Mouse (Mus musculus) erythroblast, adult 5-6 weeks (primary cell): ENCODE results near the gene Aatk. TPM values are rescaled to one million over a fixed set of nuclear protein-coding genes. Genes with fewer than 3 reads are reported as not detected.

ENCODE experiments used
- ATAC-seq: replicated peaks from 2 replicates; pipeline ENCODE4 v1.8.0; 2016; ENCODE audit warnings: moderate number of reproducible peaks, mild to moderate bottlenecking, moderate TSS enrichment, inconsistent platforms; ENCODE audit not compliant: poor library complexity, low FRiP score, severe bottlenecking
- total RNA-seq, 2 experiments: library from RNA; stranded (forward) in 1 of 2; stranded (reverse) in 1 of 2; fragments of 150-400 nt in 1 of 2; fragments of 200-764, 138-1000 nt in 1 of 2; gene quantifications; 2 replicates each; pipeline versions ENCODE4 v1.2.3 to v1.2.4; 2015 to 2017; ENCODE audit warnings: low replicate concordance in 2 of 2

Gene Aatk
- 1.3 and 4.4 TPM in 2 replicates for total RNA-seq (2015; ENCODE audit: low replicate concordance)
- 0.84 and 1.8 TPM in 2 replicates for total RNA-seq (2017; ENCODE audit: low replicate concordance)

DNA sequence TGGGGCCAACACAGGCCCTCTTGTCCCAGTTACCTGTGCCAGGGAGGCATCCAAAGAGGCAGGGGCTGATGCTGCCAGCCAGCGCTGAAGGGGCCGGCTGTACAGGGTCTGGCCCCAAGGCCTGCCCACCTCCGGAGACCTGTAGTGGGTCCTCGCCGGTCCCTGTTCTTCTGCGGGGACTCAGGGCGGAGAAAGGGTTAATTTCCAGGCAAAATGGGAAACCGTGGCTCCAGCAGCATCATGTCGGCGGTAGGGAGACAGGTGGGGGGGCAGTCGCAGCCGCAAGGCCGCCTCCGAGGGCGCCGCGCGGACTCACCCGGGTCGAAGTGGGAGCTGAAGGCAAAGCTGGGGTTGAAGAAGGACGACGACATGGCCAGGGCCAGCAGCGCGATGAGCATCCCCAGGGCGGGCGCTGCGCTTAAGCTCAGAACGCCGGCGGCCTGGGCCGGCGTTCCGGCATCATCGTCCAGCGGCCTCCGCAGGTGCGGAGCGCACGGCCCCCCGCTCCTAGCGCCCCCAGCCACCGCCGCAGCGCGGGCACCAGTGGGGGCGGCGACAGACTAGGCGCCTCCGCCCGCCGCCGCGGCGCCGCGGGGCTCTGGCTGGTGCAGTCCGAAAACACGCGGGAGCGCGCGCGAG, at the start of gene Aatk:
Gene Aatk, minus strand, starts transcription at position 615 of the 639 bp plus-strand sequence.
- no peak for ATAC-seq

DNA sequence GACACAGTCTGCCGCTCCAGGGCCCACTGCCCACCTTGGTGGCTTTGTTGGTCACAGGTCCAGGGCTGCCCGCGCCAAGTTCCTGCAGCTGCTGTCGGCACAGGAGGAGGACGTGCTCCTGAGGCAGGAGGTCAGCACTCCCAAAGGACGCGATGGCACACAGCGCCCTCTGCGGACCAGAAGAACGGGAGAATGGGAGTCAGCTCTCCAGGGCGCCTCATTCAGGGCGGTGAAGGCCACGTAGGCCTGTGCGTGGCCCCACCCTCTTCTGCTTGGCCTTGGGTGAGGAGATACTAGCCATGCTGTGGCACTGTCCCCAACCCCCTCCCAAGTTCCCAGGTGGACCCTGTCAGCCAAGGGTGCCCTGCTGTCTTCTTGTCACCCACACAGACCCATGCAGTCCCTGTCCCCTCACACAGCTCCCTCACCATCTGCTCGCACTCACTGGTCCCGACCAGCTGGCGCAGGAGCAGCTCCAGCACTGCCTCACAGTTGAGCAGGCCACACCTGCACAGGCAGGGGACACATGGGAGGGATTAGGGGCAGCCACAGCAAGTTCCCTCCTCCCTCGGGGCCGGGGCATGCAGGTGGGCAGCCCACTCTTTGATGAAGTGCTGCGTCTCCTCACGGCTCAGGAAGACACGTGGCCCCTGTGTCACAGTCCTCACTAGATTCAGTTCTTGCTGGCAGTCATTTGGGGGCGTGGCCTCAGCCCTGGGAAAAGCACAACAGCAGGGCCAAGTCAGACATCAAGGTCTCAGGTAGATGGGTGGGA, 46.0 kb upstream of the Aatk start:
- ATAC-seq: no peak

DNA sequence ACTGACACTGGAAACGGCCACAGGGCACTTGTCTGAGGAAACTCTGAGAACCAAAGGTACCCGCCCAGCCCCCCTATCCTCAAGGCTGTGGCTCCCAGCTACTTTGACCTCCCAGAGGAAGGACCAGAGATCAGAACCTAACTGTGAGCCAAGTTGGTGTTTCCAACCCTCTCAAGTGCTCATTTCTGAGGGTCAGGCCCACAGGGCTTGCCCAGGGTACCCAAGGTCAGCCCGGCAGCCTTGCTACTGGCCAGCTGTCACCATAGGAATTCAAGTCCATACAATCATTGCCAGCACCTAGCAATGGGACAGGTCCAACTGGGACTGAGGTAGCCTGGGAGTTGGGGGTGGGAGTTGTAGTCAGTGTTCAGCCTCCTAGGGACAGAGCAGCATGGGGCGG, 43.7 kb upstream of the Aatk start:
- no peak for ATAC-seq

DNA sequence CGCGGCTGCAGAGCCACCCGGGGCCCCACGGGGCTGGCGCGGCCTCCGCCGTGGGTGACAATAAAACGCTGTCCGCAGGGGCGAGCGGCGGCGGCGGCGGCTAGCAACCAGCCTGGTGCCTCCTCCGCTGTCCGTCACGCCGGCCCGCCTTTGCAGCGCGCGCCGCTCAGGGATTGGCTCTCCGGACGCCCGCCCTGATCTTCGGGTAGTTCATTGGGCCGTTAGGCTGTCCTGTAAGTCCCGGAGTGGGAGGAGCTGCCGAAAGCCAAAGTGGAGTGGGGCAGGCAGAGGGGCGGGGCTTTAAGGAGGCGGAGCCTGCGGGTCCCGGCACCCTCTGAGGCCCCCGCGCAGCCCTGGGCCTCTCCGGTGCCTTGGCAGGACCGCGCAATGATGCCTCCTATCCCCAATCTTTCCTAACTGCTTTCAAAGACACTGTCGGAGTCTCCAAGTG, 39.8 kb upstream of the Aatk start, which contains the start of gene Cep131:
Gene Cep131, minus strand, starts transcription at position 126 of the 451 bp plus-strand sequence.
- ATAC-seq: peak; percentile 97

DNA sequence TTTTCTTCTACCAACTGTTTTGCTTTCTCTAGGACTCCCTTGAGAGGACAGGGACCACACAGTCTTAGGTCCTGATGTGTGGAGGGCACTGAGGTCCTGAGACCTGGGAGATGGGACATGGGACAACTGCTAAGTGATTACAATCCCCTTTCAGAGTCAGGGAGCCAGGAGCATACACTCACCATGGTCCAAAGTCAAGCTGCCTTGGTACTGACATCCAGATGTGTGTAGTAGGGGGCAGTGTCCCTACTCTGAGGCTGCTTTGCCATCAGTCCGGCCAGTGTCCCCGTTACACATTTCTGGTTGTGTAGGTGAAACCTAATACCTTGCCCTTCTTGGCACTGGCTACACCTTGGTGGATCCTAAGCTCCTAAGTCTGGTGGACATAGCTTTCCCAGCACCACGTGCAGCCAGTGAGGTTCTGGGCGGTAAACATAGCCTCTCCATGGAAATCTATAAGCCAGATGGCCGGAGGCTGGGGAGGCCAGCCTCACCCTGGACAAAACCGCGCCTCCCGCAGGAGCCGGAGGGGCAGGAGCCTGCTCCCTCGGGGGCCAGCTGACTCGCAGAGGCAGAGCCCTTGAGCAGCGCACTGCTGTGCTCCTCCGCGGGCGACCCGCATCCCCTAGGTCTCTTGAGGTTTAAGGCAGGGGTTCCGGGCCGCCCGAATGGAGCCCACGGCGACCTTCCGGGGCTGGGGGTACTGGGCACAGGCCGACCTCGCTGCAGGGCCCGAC, 39.1 kb upstream of the Aatk start:
- no peak for ATAC-seq

DNA sequence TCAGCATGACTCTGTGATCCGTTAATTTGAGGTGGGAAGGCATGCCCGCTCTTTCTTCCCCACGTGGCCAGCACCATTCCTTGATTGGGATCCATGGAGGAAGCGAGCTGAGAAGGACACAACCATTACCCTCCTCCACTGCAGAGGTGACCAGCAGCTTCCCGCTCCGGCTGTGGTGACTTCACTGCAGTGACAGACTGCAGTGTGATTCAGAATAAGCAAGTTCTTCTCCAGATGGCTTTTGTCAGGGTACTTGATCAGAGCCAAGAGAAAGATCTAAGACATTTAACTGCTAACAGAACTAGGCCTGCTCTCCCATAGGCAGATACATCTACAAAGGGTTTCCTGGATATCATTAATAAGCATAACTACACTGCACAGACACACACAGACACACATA, 33.3 kb upstream of the Aatk start:
- no peak for ATAC-seq

DNA sequence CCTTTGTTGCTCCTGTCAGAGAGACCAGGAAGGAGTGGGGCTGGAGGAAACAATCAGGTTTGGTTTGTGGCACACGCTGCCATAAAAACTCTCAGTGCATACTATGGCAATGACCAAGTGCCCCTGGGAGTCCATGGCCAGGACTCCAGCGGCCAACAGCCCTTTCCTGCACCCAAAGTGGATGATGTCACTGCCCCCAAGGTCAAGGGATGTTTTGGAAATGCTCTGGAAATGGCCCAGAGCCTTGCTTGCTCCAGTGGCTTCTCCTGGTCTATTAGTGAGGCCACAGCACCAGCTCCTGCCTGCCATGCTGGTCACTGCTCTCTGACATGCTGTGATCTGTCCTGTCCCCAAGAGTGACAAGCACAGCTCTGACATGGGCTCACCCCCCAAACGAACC, 29.2 kb upstream of the Aatk start:
- ATAC-seq: no peak

DNA sequence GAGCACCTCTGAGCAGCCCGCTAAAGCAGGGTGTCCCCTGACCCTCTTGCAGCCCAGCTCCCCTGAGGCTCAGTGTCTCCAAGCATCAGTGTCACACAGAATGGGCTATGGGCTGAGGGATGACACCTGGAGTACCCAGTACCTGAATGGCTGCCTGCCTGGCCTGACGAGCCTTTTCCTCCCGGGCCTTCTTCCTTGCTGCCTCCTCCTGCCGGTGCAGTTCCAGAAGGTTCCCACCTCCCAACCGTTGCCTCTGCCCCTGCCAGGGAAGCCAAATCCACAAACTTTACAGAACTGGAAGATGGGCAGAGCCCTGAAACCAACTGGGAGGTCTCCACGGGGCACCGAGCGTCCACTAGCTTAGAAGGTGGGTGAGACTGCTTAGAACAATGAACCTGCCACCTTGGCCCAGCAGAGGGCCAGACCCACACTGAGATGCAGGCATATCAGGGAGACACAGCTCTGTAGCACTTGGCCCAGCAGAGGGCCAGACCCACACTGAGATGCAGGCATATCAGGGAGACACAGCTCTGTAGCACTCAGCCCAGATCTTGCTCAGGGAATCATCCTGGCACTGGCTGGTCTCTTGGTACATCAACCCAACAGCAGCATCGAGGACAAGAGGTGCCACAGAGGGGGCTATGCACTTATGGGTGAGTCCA, 26.1 kb upstream of the Aatk start:
- no peak for ATAC-seq

DNA sequence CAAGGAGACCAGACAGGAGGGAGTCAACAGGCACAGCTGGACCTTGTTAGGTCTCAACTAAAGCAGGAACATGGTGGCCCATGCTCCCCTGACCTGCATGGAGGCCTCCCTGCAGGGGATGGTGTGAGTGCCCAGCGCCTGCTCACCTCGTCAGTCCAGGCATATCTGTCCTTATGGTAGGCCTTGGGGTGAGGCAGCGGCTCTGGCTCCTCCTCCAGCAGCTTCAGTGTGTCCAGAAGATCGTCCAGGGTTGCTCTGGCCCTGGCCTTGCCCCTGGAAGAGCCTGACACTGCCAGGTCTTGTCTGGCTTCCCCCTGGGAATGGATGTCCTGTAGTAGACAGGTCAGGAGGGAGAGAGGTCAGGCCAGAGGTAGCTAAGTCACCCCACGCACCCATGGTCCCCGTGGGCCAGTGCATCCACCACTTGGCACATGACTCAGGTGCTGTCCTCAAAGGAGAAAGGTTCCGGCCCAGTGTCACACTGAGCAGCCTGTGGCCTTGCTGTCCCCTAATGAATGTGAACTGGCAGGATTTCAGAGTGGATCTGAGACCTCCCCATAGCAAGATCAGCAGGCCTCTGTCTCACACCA, 24.9 kb upstream of the Aatk start:
- no peak for ATAC-seq

DNA sequence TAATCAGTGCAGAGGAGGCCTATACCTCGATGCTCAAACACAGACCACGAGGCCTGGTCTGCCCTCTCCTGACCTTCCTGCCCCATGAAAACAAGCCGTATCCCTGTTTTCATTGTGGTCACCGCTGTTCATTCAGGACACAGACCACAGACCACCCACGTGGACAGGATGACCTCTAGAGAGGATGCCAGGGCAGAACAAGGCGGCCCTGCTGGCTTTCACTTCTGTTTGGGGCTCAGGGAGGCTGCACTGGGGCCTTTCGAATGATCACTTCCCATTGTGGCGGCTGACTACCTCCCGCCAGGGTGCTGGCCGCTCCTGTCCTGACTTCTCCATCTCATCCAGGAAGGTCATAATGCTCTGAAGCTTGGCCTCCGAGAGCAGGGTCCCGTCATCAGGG, 24.1 kb upstream of the Aatk start:
- no peak for ATAC-seq

DNA sequence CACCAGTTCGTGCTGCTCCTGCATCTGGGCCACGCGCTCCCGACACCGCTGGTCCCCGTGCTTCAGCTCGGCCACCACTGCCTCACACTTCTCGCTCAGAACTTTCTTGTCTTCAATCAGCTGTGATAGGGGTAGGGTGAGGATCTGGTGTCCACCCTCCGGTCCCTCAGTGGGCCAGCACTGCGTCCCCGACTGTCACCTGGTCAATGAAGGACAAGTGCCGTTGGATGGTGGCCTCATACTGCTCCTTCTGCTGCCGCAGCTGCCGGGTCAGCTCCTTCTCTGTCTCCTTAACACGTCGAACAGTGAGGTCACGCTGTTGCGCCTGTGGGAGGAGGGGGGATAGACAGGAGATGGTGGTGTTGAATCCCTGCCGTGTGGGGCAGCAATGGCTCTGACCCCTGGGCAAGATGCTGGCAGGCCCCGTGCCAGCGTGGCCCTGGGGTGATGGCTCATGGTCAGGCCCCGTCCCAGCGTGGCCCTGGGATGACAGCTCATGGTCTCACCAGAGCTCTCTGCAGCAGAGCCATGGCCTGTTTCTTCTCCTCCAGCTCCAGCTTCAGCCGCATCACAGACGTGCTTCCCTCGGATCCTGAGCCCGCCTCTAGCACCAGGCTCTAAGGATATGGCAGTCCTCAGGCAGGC, 23.4 kb upstream of the Aatk start:
- no peak for ATAC-seq

DNA sequence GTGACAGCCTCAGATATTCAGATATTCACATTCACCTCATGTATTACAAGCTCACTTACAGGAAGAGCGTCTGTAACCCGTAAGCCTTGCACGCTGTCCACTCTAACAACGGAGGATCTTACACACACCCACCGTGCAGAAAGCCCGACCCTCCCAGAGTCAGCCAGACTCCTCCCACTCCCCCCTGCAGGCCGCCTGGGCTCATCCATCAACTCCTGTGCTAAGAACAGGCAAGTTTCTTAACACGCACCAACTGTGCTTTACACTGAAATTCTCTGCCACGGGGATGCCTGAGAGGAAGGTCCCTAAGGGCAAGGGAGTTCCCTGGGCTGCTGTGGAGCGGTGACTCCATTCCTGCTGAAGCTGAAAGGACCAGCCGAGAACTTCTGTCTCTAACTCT, 22.3 kb upstream of the Aatk start:
- ATAC-seq: no peak

DNA sequence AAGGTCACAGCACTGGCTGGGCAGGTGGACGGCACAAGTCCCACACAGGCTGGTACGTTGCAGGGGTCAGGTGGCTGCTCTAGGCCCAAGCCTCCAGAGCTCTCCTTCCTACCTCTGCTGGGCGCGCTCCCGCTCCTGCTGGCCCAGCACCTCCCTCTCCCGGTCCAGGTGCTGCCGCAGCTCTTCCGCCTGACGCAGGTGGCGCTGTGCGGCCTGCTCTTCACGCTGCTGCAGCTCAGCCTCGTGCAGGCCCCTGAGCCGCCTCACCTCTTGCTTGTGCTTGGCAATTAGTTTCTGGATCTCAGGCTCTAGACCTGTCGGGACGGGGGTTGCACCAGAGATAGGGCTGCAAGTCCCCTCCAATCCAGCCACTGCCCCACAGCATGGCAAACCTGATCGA, 20.9 kb upstream of the Aatk start:
- ATAC-seq: no peak

DNA sequence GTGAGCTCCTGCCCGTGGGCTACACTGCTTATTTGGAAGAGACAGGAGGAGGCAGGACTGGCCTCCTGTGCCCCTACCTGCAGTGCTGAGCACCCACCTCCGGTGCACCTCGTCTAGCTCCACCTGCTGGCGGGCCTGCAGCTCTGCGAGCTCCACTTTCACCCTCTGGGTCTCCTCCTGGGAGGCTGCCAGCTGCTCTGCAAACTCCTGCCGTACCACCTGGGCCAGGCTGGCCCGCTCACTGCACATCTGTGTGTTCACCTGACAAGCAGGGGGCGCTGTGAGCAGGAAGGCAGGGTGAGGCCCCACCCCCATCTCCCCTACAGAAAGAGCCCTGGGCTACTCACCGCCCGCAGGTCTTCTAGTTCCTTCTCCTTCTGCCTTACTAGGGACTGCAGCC, 18.3 kb upstream of the Aatk start:
- peak; percentile 42 for ATAC-seq

DNA sequence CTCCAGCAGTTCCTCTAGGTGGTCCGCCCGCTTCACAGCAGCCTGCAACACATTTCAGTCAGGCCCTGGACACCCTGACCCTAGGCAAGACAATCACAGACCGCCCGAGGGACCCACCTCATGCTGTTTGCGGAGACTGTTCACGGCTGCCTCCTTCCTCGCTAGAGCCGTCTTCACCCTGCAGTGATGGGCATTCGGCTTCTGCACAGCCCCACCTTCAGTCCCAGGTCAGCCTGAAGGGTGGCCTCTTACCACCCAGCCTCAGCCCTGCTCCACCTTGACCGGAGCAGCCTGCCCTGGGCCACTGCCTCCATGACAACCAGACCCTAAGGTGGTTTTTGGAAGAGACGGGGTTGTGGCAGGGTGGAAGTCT, 17.7 kb upstream of the Aatk start:
- ATAC-seq: no peak

DNA sequence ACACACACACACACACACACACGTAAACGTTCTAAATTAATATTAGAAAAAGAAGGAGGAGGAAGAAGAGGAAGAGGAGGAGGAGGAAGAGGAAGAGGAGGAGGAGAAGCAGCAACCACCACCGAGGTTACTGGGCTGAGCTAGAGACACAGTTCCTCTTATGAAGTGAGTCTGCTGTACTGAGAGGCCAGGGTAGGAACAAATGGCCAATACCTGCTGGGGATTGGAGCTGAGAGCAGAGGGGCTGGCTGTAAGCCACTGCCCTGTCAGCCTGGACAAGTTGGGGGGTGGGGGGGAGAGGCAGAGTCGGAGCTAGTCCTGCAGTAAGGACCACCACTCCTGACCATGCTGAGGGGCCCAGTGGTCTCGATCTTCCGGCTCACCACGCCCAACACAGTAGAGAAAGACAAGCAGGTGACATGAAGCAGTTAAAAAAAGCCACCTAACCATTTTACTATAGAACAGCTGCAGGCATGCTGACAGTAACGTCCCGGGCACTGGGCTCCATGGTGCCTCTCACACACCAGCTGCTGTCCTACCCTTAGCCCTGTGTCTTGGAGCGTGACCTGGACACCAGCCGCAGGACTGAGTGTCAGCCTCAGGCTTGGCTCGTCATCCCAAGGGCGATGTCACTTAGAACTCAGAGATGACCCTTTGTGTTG, 17.2 kb upstream of the Aatk start:
- ATAC-seq: no peak

DNA sequence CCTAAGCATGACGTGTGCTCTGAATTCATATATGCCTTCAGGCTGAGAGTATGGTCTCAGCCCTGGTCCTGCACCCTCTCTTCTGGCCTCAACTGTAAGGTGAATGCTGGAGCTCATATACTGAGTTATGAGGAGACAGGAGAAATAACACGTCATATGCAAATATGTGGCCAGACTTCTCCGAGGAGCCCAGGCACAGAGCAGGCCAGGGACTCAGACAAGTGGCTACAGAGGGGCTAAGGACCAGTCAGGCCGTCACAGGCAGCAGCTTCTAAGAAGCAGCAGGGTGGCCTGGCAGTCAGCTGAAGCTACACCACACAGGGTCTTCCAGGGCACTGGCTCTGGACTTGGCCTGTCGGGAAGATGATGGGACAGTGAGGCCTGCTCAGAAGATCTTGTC, 16.4 kb upstream of the Aatk start:
- ATAC-seq: no peak

DNA sequence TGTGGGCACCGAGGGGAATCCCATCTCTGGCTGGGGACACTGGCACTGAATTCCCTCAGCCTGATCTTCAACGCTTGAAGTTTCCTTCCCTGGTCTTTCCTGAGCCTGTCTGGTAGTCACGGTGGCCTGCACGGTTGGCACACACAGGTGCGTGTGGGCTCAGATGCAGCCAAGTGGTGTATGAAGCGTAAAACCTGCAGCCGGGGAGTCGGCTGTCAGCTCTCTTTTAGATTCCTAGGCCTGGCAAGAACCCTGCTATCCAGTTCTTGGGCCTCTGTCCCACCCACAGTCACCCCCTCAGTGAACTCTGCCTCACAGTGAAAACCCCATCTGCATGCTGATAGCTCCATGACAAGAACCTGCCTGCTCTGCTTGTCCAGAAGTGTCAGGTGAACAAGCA, 13.7 kb upstream of the Aatk start:
- no peak for ATAC-seq
